Comparison of ENCODE assay signal across 8 mouse cellular contexts in genomic region chrX:74352645-74353466, GRCm38 (mm10). TPM values are rescaled to one million over a fixed set of nuclear protein-coding genes. Genes with fewer than 3 reads are reported as not detected.
DNase-seq lines count a peak whose midpoint lies in the region; ATAC-seq and TF ChIP-seq lines count a peak whose summit lies in the region.

No protein-coding gene starts in this region.

- TF ChIP-seq POLR2A in cerebellum, adult 2 months (IDR thresholded peaks at IDR 0.05; ENCODE audit: borderline replicate concordance, insufficient read depth, low read length), result no peak

- TF ChIP-seq EP300 in stomach, postnatal 0 days (optimal IDR thresholded peaks at IDR 0.05), result no peak

- no peaks in the 10 kb centered on the region for H3K36me3 ChIP-seq in liver, embryonic 11.5 days (ENCODE audit: control insufficient read depth, insufficient read depth, low read length)
- no peaks in the 10 kb centered on the region for H3K36me3 ChIP-seq in stomach, postnatal 0 days (ENCODE audit: control insufficient read depth, insufficient read depth, low read length)

- no peaks in the 10 kb centered on the region for H3K27me3 ChIP-seq in cerebellum, adult 2 months (ENCODE audit: control insufficient read depth, insufficient read depth, low read length)
- no peaks in the 10 kb centered on the region for H3K27me3 ChIP-seq in liver, embryonic 11.5 days (replicated peaks; ENCODE audit: control insufficient read depth, insufficient read depth, low read length)
- no peaks in the 10 kb centered on the region for H3K27me3 ChIP-seq in stomach, postnatal 0 days (ENCODE audit: control insufficient read depth, insufficient read depth, low read length)

- H3K4me3 ChIP-seq in cerebellum, adult 2 months (replicated peaks; ENCODE audit: insufficient read depth, low read depth, low read length), result peak overlapping the region; percentile 91
- H3K4me3 ChIP-seq in liver, embryonic 11.5 days (ENCODE audit: low read depth, low read length), result peak overlapping the region; percentile 55
- peak overlapping the region; percentile 39 for H3K4me3 ChIP-seq in stomach, postnatal 0 days (ENCODE audit: low read depth, low read length)

- peak overlapping the region; percentile 72 for H3K4me2 ChIP-seq in liver, embryonic 11.5 days
- peak overlapping the region; percentile 64 for H3K4me2 ChIP-seq in stomach, postnatal 0 days (replicated peaks; ENCODE audit: low read depth)

- peak overlapping the region; percentile 34; the same call in 1 of the 2 replicates for H3K27ac ChIP-seq in cerebellum, adult 2 months (ENCODE audit: insufficient read depth, low read length)
- H3K27ac ChIP-seq in liver, embryonic 11.5 days (ENCODE audit: low read depth, low read length), result no peak overlapping the region; the same call in 1 of the 2 replicates
- H3K27ac ChIP-seq in stomach, postnatal 0 days (replicated peaks), result peak overlapping the region; percentile 30; the same call in 1 of the 2 replicates

- H3K4me1 ChIP-seq in cerebellum, adult 2 months (ENCODE audit: control insufficient read depth, insufficient read depth, low read length), result no peaks in the 10 kb centered on the region
- no peaks in the 10 kb centered on the region for H3K4me1 ChIP-seq in liver, embryonic 11.5 days (replicated peaks; ENCODE audit: control insufficient read depth, insufficient read depth, low read length)
- no peaks in the 10 kb centered on the region for H3K4me1 ChIP-seq in stomach, postnatal 0 days (replicated peaks; ENCODE audit: control insufficient read depth, insufficient read depth)

- ATAC-seq in liver, embryonic 11.5 days (replicated peaks; ENCODE audit: low FRiP score), result peak; percentile 43
- peak; percentile 29; the same call in 1 of the 2 replicates for ATAC-seq in stomach, postnatal 0 days (ENCODE audit: low FRiP score, low TSS enrichment)

- 9% methylated on average over 13 of the region's 13 CpGs for WGBS in cerebellum, adult 2 months
- WGBS in liver, embryonic 11.5 days, result 25% methylated on average over 13 of the region's 13 CpGs
- WGBS in stomach, postnatal 0 days, result 20% methylated on average over 13 of the region's 13 CpGs

- peak overlapping the region; percentile 76 for H3K9ac ChIP-seq in liver, embryonic 11.5 days (ENCODE audit: low read depth, low read length)
- H3K9ac ChIP-seq in stomach, postnatal 0 days (ENCODE audit: low read length), result peak overlapping the region; percentile 54

- no peaks in the 10 kb centered on the region for H3K9me3 ChIP-seq in liver, embryonic 11.5 days (ENCODE audit: control insufficient read depth, low read length)
- H3K9me3 ChIP-seq in stomach, postnatal 0 days (ENCODE audit: control insufficient read depth, low read length), result no peaks in the 10 kb centered on the region

- no peak for TF ChIP-seq CTCF in cerebellum, adult 2 months (IDR thresholded peaks at IDR 0.05; ENCODE audit: borderline replicate concordance, insufficient read depth, low read depth, low read length)
- TF ChIP-seq CTCF in stomach, postnatal 0 days (IDR thresholded peaks at IDR 0.05; ENCODE audit: low read depth), result no peak

- no peak for DNase-seq in cerebellum, adult 2 months
- DNase-seq in cerebellum, postnatal 10 days, result no peak
- DNase-seq in thymus, postnatal 25 days, result peak; percentile 2
- DNase-seq in thymus, postnatal 10 days (ENCODE audit: low spot score in 2 of 2), result no peak
- no peak for DNase-seq in liver, embryonic 11.5 days (ENCODE audit: low spot score)
- DNase-seq in stomach, postnatal 0 days (ENCODE audit: low spot score), result no peak
- DNase-seq in cerebellum, adult 11-12 months, result no peak
- no peak for DNase-seq in lung, postnatal 14 days

RNA-seq across cellular contexts. Expression of gene Lage3, which starts 0.6 kb away (rescaled TPM):
- polyA plus RNA-seq in cerebellum, adult 2 months (2012; rRNA removed), result 68.3 and 72.2 TPM in 2 replicates
- 94.4 and 102 TPM in 2 replicates for polyA plus RNA-seq in liver, embryonic 11.5 days (2014; fragmentation: Nextera tagmentation; extraction: Ambion mirVana)
- 88.1 and 90.9 TPM in 2 replicates for polyA plus RNA-seq in stomach, postnatal 0 days (2015; fragmentation: Nextera tagmentation; extraction: Ambion mirVana)

RNA-seq across cellular contexts. Expression of gene Ubl4a, which starts 20.2 kb away (rescaled TPM):
- polyA plus RNA-seq in cerebellum, adult 2 months (2012; rRNA removed), result 82.0 and 85.3 TPM in 2 replicates
- polyA plus RNA-seq in liver, embryonic 11.5 days (2014; fragmentation: Nextera tagmentation; extraction: Ambion mirVana), result 72.0 and 75.4 TPM in 2 replicates
- polyA plus RNA-seq in stomach, postnatal 0 days (2015; fragmentation: Nextera tagmentation; extraction: Ambion mirVana), result 55.6 and 63.5 TPM in 2 replicates

RNA-seq across cellular contexts. Expression of gene Slc10a3, which starts 20.3 kb away (rescaled TPM):
- polyA plus RNA-seq in cerebellum, adult 2 months (2012; rRNA removed), result 4.2 and 4.7 TPM in 2 replicates
- polyA plus RNA-seq in liver, embryonic 11.5 days (2014; fragmentation: Nextera tagmentation; extraction: Ambion mirVana), result 11.9 and 13.0 TPM in 2 replicates
- polyA plus RNA-seq in stomach, postnatal 0 days (2015; fragmentation: Nextera tagmentation; extraction: Ambion mirVana), result 20.0 and 20.6 TPM in 2 replicates

RNA-seq across cellular contexts. Expression of gene Plxna3, which starts 24.0 kb away (rescaled TPM):
- polyA plus RNA-seq in cerebellum, adult 2 months (2012; rRNA removed), result 52.5 and 69.2 TPM in 2 replicates
- 3.6 and 5.8 TPM in 2 replicates for polyA plus RNA-seq in liver, embryonic 11.5 days (2014; fragmentation: Nextera tagmentation; extraction: Ambion mirVana)
- polyA plus RNA-seq in stomach, postnatal 0 days (2015; fragmentation: Nextera tagmentation; extraction: Ambion mirVana), result 2.9 and 3.2 TPM in 2 replicates

RNA-seq across cellular contexts. Expression of gene Fam50a, which starts 40.0 kb away (rescaled TPM):
- polyA plus RNA-seq in cerebellum, adult 2 months (2012; rRNA removed), result 46.2 and 50.7 TPM in 2 replicates
- polyA plus RNA-seq in liver, embryonic 11.5 days (2014; fragmentation: Nextera tagmentation; extraction: Ambion mirVana), result 55.0 and 55.1 TPM in 2 replicates
- 37.6 and 37.8 TPM in 2 replicates for polyA plus RNA-seq in stomach, postnatal 0 days (2015; fragmentation: Nextera tagmentation; extraction: Ambion mirVana)

Comparison
In these comparisons a context has a peak if more than half of its experiments do, and no peak if none do; other contexts are left out.
1. H3K4me3 ChIP-seq: peak in every context shown above with its lines; median percentile 91 in cerebellum, adult 2 months; 55 in liver, embryonic 11.5 days; 39 in stomach, postnatal 0 days.